Mouse (Mus musculus): ENCODE data around the gene Spop.
"Not testable (repeated sequence)": the region's sequence is repeated elsewhere in the genome, so short reads cannot be mapped to it uniquely, and the experiment has no call there.

DNA sequence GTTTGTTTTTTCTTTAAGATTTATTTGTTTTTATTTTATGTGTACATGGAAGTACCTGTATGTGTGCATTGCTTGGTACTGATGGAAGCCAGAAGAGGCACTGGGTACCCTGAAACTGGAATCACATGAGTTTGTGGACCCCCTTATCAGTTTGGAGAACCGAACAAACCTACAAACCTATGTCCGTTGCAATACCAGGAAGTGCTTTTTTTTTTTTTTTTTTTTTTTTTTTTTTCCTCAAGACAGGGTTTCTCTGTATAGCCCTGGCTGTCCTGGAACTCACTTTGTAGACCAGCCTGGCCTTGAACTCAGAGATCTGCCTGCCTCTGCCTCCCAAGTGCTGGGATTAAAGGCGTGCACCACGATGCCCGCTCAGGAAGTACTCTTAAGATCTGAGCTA lies 7.5 kb upstream of the Spop start:
- not testable (repeated sequence) for TF ChIP-seq EP300, CTCF (IDR thresholded peaks at IDR 0.05)

Measured in lung, postnatal 0 days (tissue).